Mouse (Mus musculus): ENCODE data around the gene Lrrc56. TPM values are rescaled to one million over a fixed set of nuclear protein-coding genes. Genes with fewer than 3 reads are reported as not detected.
A peak's percentile ranks its signal among the peaks of the same experiment; 100 is the strongest.
"Not testable (repeated sequence)": the region's sequence is repeated elsewhere in the genome, so short reads cannot be mapped to it uniquely, and the experiment has no call there.

The Lrrc56 gene
- polyA plus RNA-seq, 1 experiment, result 7.4 TPM

DNA sequence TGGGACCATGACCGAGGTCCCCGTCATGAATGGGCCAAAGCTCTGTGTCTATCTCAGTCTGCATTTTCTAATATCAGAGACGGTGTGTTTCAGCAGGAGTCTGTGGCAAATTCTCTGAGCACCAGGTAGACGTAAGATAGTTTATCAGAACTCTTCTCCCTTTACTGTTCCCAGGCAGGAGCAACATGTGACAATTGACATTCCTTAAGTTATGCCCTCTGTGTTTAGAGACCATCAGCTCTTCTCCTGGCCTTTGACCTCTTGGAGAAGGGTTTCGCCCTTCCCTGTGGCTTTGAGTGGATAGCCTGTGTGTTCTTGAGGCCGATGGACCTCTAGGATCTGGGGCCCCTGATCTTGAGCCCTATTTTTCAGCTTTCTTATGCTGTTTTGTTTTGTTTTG, 35.7 kb downstream of the Lrrc56 start:
- 18% methylated on average over 6 of the region's 6 CpGs for WGBS
- Histone ChIP-seq H3K27me3 (ENCODE audit: control insufficient read depth, insufficient read depth, low read length) (no peaks in the 10 kb centered on the region), H3K4me3 (ENCODE audit: low read depth, low read length) (peak overlapping the region; percentile 87), H3K4me1 (ENCODE audit: control insufficient read depth, insufficient read depth, insufficient read length, low read length) (peaks cover 5% of the 10 kb centered on the region; the same call in 1 of the 2 replicates), H3K36me3 (ENCODE audit: control insufficient read depth, insufficient read depth, low read length) (peaks cover 37% of the 10 kb centered on the region), H3K27ac (ENCODE audit: insufficient read depth, low read depth, low read length) (no peak overlapping the region)
- TF ChIP-seq CTCF (IDR thresholded peaks at IDR 0.05; ENCODE audit: extremely low read depth, insufficient read length, insufficient replicate concordance, low read depth, low read length) (no peak), POLR2A (IDR thresholded peaks at IDR 0.05; ENCODE audit: low read depth, low read length) (no peak)

DNA sequence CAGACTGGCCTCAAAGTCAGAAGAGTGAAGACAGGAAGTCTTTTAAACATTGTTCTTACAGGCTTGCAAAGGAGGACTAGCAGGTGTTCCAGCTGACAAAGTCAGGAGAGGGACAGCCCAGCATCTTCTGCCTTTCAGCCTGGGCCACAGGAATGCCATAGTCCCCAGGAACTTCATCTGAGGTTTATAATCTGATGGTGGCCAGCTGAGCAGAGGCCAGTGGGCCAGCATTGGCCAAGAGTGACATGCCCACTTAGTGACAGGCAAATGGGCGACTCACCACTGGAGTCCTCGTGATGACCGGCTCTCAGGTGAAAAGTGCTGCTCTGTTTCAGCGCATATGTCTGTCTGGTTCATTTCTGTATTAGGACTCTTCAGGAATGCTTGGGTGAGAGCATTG, 36.6 kb downstream of the Lrrc56 start:
- Histone ChIP-seq H3K4me1 (ENCODE audit: control insufficient read depth, insufficient read depth, insufficient read length, low read length) (peaks cover 5% of the 10 kb centered on the region; the same call in 1 of the 2 replicates), H3K4me3 (ENCODE audit: low read depth, low read length) (no peak overlapping the region), H3K27me3 (ENCODE audit: control insufficient read depth, insufficient read depth, low read length) (no peaks in the 10 kb centered on the region), H3K27ac (ENCODE audit: insufficient read depth, low read depth, low read length) (no peak overlapping the region), H3K36me3 (ENCODE audit: control insufficient read depth, insufficient read depth, low read length) (peaks cover 45% of the 10 kb centered on the region)
- TF ChIP-seq CTCF (IDR thresholded peaks at IDR 0.05; ENCODE audit: extremely low read depth, insufficient read length, insufficient replicate concordance, low read depth, low read length), result no peak
- no peak for TF ChIP-seq POLR2A (IDR thresholded peaks at IDR 0.05; ENCODE audit: low read depth, low read length)
- WGBS, result 84% methylated on average over 4 of the region's 4 CpGs

DNA sequence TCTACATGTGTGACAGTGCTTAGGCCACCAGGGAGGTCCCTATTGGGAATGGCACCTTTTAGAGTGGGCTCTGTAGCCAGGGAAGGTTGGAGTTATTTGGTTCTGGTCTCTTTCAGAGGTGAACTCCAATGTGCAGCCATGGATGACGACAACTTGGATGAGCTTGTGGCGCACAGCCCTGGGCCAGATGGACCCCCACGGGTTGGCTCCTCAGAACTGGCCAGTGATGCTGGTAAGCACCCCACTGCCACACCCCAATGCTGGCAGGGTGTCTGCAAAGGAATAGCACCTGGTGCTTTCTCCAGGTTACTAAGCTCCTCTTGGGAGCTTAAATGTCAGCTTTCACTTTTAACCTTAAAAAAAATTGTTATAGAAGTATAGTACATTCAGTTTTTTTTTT, 37.2 kb downstream of the Lrrc56 start:
- Histone ChIP-seq H3K4me1 (ENCODE audit: control insufficient read depth, insufficient read depth, insufficient read length, low read length) (peaks cover 5% of the 10 kb centered on the region; the same call in 1 of the 2 replicates), H3K27ac (ENCODE audit: insufficient read depth, low read depth, low read length) (no peak overlapping the region), H3K36me3 (ENCODE audit: control insufficient read depth, insufficient read depth, low read length) (peaks cover 49% of the 10 kb centered on the region), H3K27me3 (ENCODE audit: control insufficient read depth, insufficient read depth, low read length) (no peaks in the 10 kb centered on the region), H3K4me3 (ENCODE audit: low read depth, low read length) (no peak overlapping the region)
- TF ChIP-seq POLR2A (IDR thresholded peaks at IDR 0.05; ENCODE audit: low read depth, low read length), result no peak
- no peak for TF ChIP-seq CTCF (IDR thresholded peaks at IDR 0.05; ENCODE audit: extremely low read depth, insufficient read length, insufficient replicate concordance, low read depth, low read length)
- WGBS, result 86% methylated on average over 3 of the region's 3 CpGs

DNA sequence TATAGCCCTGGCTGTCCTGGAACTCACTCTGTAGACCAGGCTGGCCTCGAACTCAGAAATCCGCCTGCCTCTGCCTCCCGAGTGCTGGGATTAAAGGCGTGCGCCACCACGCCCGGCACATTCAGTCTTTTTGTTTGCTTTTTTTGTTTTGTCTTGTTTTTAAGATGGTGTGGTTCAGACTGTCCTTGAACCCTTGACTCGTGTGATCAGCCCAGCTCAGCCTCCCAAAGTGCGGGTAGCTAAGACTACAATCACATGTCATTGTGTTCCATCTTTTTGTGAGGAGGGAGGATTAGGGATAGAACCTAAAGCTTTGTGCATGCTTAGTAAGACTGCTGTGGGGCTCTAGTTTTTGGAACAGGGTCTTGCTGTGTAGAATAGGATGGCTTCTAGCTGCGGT, 37.6 kb downstream of the Lrrc56 start:
- no peak overlapping the region for H3K27ac ChIP-seq (ENCODE audit: insufficient read depth, low read depth, low read length)
- no peak for TF ChIP-seq POLR2A (IDR thresholded peaks at IDR 0.05; ENCODE audit: low read depth, low read length)
- TF ChIP-seq CTCF (IDR thresholded peaks at IDR 0.05; ENCODE audit: extremely low read depth, insufficient read length, insufficient replicate concordance, low read depth, low read length), result no peak
- H3K4me3 ChIP-seq (ENCODE audit: low read depth, low read length), result no peak overlapping the region
- 87% methylated on average over 10 of the region's 10 CpGs for WGBS
- H3K4me1 ChIP-seq (ENCODE audit: control insufficient read depth, insufficient read depth, insufficient read length, low read length), result peaks cover 5% of the 10 kb centered on the region; the same call in 1 of the 2 replicates
- H3K27me3 ChIP-seq (ENCODE audit: control insufficient read depth, insufficient read depth, low read length), result no peaks in the 10 kb centered on the region
- peaks cover 50% of the 10 kb centered on the region for H3K36me3 ChIP-seq (ENCODE audit: control insufficient read depth, insufficient read depth, low read length)

DNA sequence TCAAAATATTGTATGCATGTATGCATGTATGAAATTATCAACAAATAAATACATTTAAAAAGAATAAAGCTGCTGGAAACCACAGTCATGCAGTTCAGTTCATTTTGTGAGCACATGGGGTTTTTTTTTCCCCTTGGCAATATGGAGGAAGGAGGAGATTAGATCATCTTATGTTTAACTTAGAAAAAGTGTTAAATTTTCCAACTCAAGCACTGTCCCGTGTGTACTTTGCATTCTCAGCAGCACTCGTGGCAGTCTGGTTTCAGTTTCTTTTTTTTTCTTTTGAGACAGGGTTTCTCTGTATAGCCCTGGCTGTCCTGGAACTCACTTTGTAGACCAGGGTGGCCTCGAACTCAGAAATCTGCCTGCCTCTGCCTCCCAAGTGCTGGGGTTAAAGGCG, 56.5 kb downstream of the Lrrc56 start:
- not testable (repeated sequence) for H3K27me3 ChIP-seq (ENCODE audit: control insufficient read depth, insufficient read depth, low read length); H3K27ac ChIP-seq (ENCODE audit: insufficient read depth, low read depth, low read length); H3K4me3 ChIP-seq (ENCODE audit: low read depth, low read length); H3K4me1 ChIP-seq (ENCODE audit: control insufficient read depth, insufficient read depth, insufficient read length, low read length)
- H3K36me3 ChIP-seq (ENCODE audit: control insufficient read depth, insufficient read depth, low read length), result peaks cover 64% of the 10 kb centered on the region
- 75% methylated on average over 4 of the region's 4 CpGs for WGBS

DNA sequence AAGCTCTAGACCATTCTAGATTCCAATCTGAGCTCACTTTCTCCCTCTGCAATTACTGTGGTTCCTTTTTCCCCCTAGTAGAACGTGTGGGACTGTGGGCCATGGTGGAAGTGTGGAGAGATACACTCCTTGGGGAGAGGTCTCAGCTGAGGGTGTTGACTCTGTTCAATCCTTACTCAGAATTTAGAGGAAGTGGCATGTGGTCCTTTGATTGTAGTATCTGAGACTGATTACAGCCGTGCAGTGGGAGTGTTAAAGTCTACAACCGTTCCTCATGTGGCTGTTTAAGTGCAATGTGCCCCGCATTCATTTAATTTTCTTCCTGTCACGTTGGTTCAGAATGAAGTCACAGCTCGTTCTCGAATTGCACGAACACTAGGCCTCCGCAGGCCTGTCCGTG, 62.2 kb downstream of the Lrrc56 start:
- no peak for TF ChIP-seq CTCF (IDR thresholded peaks at IDR 0.05; ENCODE audit: extremely low read depth, insufficient read length, insufficient replicate concordance, low read depth, low read length)
- no peak for TF ChIP-seq POLR2A (IDR thresholded peaks at IDR 0.05; ENCODE audit: low read depth, low read length)
- Histone ChIP-seq H3K27ac (ENCODE audit: insufficient read depth, low read depth, low read length) (no peak overlapping the region), H3K36me3 (ENCODE audit: control insufficient read depth, insufficient read depth, low read length) (peaks cover 77% of the 10 kb centered on the region), H3K4me1 (ENCODE audit: control insufficient read depth, insufficient read depth, insufficient read length, low read length) (no peaks in the 10 kb centered on the region), H3K27me3 (ENCODE audit: control insufficient read depth, insufficient read depth, low read length) (no peaks in the 10 kb centered on the region), H3K4me3 (ENCODE audit: low read depth, low read length) (no peak overlapping the region)
- 89% methylated on average over 10 of the region's 10 CpGs for WGBS

Other genes starting within 250 kb of the Lrrc56 start
- 0.56 and 0.87 TPM in 2 replicates for gene Ifitm5, start 243.9 kb upstream of the Lrrc56 start, polyA plus RNA-seq (2012; rRNA removed)
- 1.1 TPM in 1 of 2 replicates, not detected in the other for gene Gm45717, start 238.2 kb upstream of the Lrrc56 start, polyA plus RNA-seq (2012; rRNA removed)
- 263 and 363 TPM in 2 replicates for gene Ifitm2, start 238.2 kb upstream of the Lrrc56 start, polyA plus RNA-seq (2012; rRNA removed)
- 107 and 120 TPM in 2 replicates for gene Ifitm1, start 226.9 kb upstream of the Lrrc56 start, polyA plus RNA-seq (2012; rRNA removed)
- gene Ifitm3, start 183.4 kb upstream of the Lrrc56 start, polyA plus RNA-seq (2012; rRNA removed), result 101 and 147 TPM in 2 replicates
- 2.5 and 3.1 TPM in 2 replicates for gene Ifitm6, start 176.2 kb upstream of the Lrrc56 start, polyA plus RNA-seq (2012; rRNA removed)
- not detected in 2 replicates for gene Gm17387, start 165.0 kb upstream of the Lrrc56 start, polyA plus RNA-seq (2012; rRNA removed)
- gene B4galnt4, start 133.1 kb upstream of the Lrrc56 start, polyA plus RNA-seq (2012; rRNA removed), result 5.4 and 15.8 TPM in 2 replicates
- 87.5 and 236 TPM in 2 replicates for gene Pkp3, start 115.9 kb upstream of the Lrrc56 start, polyA plus RNA-seq (2012; rRNA removed)
- 19.8 and 38.3 TPM in 2 replicates for gene Sigirr, start 93.6 kb upstream of the Lrrc56 start, polyA plus RNA-seq (2012; rRNA removed)
- 38.2 and 74.3 TPM in 2 replicates for gene Ano9, start 76.4 kb upstream of the Lrrc56 start, polyA plus RNA-seq (2012; rRNA removed)
- 17.5 and 26.3 TPM in 2 replicates for gene Ptdss2, start 71.8 kb upstream of the Lrrc56 start, polyA plus RNA-seq (2012; rRNA removed)
- 113 and 162 TPM in 2 replicates for gene Rnh1, start 21.3 kb upstream of the Lrrc56 start, polyA plus RNA-seq (2012; rRNA removed)
- 49.1 and 67.1 TPM in 2 replicates for gene Hras, start 152 bp upstream of the Lrrc56 start, polyA plus RNA-seq (2012; rRNA removed)
- gene Lmntd2, start 19.9 kb downstream of the Lrrc56 start, polyA plus RNA-seq (2012; rRNA removed), result 4.9 and 8.1 TPM in 2 replicates
- gene Rassf7, start 21.7 kb downstream of the Lrrc56 start, polyA plus RNA-seq (2012; rRNA removed), result 115 and 258 TPM in 2 replicates
- gene Phrf1, start 34.6 kb downstream of the Lrrc56 start, polyA plus RNA-seq (2012; rRNA removed), result 21.3 and 34.2 TPM in 2 replicates
- gene Irf7, start 72.3 kb downstream of the Lrrc56 start, polyA plus RNA-seq (2012; rRNA removed), result 91.6 and 484 TPM in 2 replicates
- gene Cdhr5, start 82.6 kb downstream of the Lrrc56 start, polyA plus RNA-seq (2012; rRNA removed), result 536 and 1,345 TPM in 2 replicates
- 337 and 777 TPM in 2 replicates for gene Sct, start 85.0 kb downstream of the Lrrc56 start, polyA plus RNA-seq (2012; rRNA removed)
- 0.04 and 0.30 TPM in 2 replicates for gene Drd4, start 97.8 kb downstream of the Lrrc56 start, polyA plus RNA-seq (2012; rRNA removed)
- 14.7 and 26.0 TPM in 2 replicates for gene Deaf1, start 133.5 kb downstream of the Lrrc56 start, polyA plus RNA-seq (2012; rRNA removed)
- gene Tmem80, start 133.6 kb downstream of the Lrrc56 start, polyA plus RNA-seq (2012; rRNA removed), result 11.1 and 23.7 TPM in 2 replicates
- gene Eps8l2, start 144.7 kb downstream of the Lrrc56 start, polyA plus RNA-seq (2012; rRNA removed), result 279 and 528 TPM in 2 replicates
- gene Taldo1, start 198.0 kb downstream of the Lrrc56 start, polyA plus RNA-seq (2012; rRNA removed), result 191 and 473 TPM in 2 replicates
- 23.8 and 48.4 TPM in 2 replicates for gene Gatd1, start 220.0 kb downstream of the Lrrc56 start, polyA plus RNA-seq (2012; rRNA removed)
- 0.84 and 1.0 TPM in 2 replicates for gene Cend1, start 235.3 kb downstream of the Lrrc56 start, polyA plus RNA-seq (2012; rRNA removed)
- gene Slc25a22, start 243.7 kb downstream of the Lrrc56 start, polyA plus RNA-seq (2012; rRNA removed), result 104 and 488 TPM in 2 replicates
- 5.8 and 13.9 TPM in 2 replicates for gene Pidd1, start 249.9 kb downstream of the Lrrc56 start, polyA plus RNA-seq (2012; rRNA removed)

All from small intestine, adult 2 months (tissue).